Mouse (Mus musculus) pancreas, adult 10 weeks (tissue): ENCODE results near the gene Card11. TPM values are rescaled to one million over a fixed set of nuclear protein-coding genes. Genes with fewer than 3 reads are reported as not detected.

Experiments
- polyA plus RNA-seq: library from polyadenylated mRNA; stranded (reverse); fragments of 350-450 nt; fragmentation: Illumina TruSeq; extraction: RNeasy Lipid Tissue Mini Kit (QIAGEN cat#74804); gene quantifications from one replicate; pipeline ENCODE4 v1.2.3, GENCODE M21; 2015; ENCODE audit warnings: low read depth, low replicate concordance; ENCODE audit not compliant: insufficient read depth

Card11 gene
- polyA plus RNA-seq = not detected

GRCm38 (mm10) chr5:141000349-141000748 lies at the start of gene Card11:
Gene Card11, minus strand, starts transcription at chr5:141000582.

DNA sequence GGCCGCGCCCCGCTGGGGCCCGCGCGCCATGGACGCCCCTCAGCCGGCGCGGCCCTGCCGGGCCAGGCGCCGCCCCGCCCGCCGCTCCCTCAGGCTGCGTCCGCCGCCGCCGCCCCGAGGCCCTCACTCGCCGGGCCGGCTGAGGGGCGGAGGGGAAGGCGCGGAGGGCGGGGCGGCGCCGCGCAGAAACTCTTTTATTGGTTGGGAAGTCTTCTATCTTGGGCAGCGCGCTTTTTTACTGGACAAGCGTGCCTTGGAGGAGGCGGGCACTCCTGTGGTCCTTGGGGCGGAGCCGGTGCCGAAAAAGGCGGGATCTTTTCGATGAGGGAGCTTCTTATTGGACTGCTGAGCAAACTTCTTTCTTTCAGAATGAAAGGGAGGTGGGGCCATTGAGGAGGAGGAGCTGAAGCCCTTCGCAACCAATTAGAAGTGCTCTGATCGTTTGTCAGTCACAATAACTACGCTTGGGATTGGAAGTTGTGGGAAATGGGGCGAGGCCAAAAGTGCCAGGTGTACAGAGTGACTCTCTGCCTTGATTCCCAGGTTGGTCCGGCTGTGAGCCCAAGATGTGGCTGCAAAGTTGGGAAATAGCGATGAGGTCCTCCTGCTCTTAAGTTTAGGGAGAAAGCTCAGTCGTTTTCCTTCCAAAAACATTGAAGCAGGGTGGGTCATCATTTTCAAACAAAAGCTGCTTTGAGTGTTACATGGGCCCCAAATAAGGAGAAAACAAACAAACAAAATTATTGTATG lies 169.9 kb downstream of the Card11 start, which contains the start of gene Gna12:
Gene Gna12, minus strand, starts transcription at position 118 of the 750 bp plus-strand sequence.

Other genes with a start within 250 kb of the Card11 start
- gene Gna12, start 170.2 kb downstream of the Card11 start, polyA plus RNA-seq = 8.8 TPM
- 0.57 TPM for gene Sdk1, start 240.9 kb upstream of the Card11 start, polyA plus RNA-seq